Mouse (Mus musculus) megakaryocyte, adult 5-6 weeks (primary cell): Measurements from ENCODE around the gene Hoxb1. TPM values are rescaled to one million over a fixed set of nuclear protein-coding genes. Genes with fewer than 3 reads are reported as not detected.

ENCODE experiments used
- ATAC-seq: 2 replicates; pipeline ENCODE4 v1.8.0; 2016; ENCODE audit warnings: mild to moderate bottlenecking, inconsistent platforms; ENCODE audit not compliant: poor library complexity, severe bottlenecking
- total RNA-seq, 2 experiments: library from RNA; stranded (forward) in 1 of 2; stranded (reverse) in 1 of 2; fragments of 153-499, 151-499 nt in 1 of 2; fragments of 221-1000, 200-1000 nt in 1 of 2; gene quantifications; 2 replicates each; pipeline versions ENCODE4 v1.2.3 to v1.2.4; 2015 to 2017

Hoxb1 gene
- not detected in 2 replicates for total RNA-seq (2015)
- total RNA-seq (2017): not detected in 2 replicates

- peak; percentile 25; the same call in 1 of the 2 replicates for ATAC-seq
Measured at GRCm38 (mm10) chr11:96365441-96366091, at the start of gene Hoxb1. Gene Hoxb1, plus strand, starts transcription at chr11:96365752.

GRCm38 (mm10) chr11:96316696-96317607, 48.6 kb upstream of the Hoxb1 start:
- ATAC-seq: no peak

GRCm38 (mm10) chr11:96317608-96318367, 47.8 kb upstream of the Hoxb1 start, which contains the start of gene Hoxb4:
Gene Hoxb4, plus strand, starts transcription at chr11:96318267.
- ATAC-seq: peak; percentile 25

GRCm38 (mm10) chr11:96318368-96319070, 47.0 kb upstream of the Hoxb1 start:
- ATAC-seq: peak; percentile 75

- ATAC-seq: no peak
Measured at GRCm38 (mm10) chr11:96319071-96319902, 46.3 kb upstream of the Hoxb1 start.

- peak; percentile 47 for ATAC-seq
Measured at GRCm38 (mm10) chr11:96319910-96320309, 45.6 kb upstream of the Hoxb1 start.

- ATAC-seq: no peak
Measured at GRCm38 (mm10) chr11:96320688-96321087, 44.9 kb upstream of the Hoxb1 start.

GRCm38 (mm10) chr11:96321846-96322245, 43.7 kb upstream of the Hoxb1 start:
- ATAC-seq: no peak

GRCm38 (mm10) chr11:96322738-96323137, 42.8 kb upstream of the Hoxb1 start:
- no peak for ATAC-seq

GRCm38 (mm10) chr11:96323154-96323553, 42.4 kb upstream of the Hoxb1 start, which contains the start of gene Hoxb3:
Gene Hoxb3, plus strand, starts transcription at chr11:96323326.
- no peak for ATAC-seq

GRCm38 (mm10) chr11:96324125-96324524, 41.4 kb upstream of the Hoxb1 start:
- ATAC-seq: no peak

- ATAC-seq: no peak
Measured at GRCm38 (mm10) chr11:96324965-96325364, 40.6 kb upstream of the Hoxb1 start.

- ATAC-seq: no peak
Measured at GRCm38 (mm10) chr11:96325747-96326212, 39.8 kb upstream of the Hoxb1 start.

- no peak for ATAC-seq
Measured at GRCm38 (mm10) chr11:96326705-96327104, 38.8 kb upstream of the Hoxb1 start.

- ATAC-seq: no peak
Measured at GRCm38 (mm10) chr11:96327122-96327521, 38.4 kb upstream of the Hoxb1 start.

- no peak for ATAC-seq
Measured at GRCm38 (mm10) chr11:96327750-96328149, 37.8 kb upstream of the Hoxb1 start.

- ATAC-seq: no peak
Measured at GRCm38 (mm10) chr11:96328605-96329004, 36.9 kb upstream of the Hoxb1 start.

GRCm38 (mm10) chr11:96332105-96332504, 33.4 kb upstream of the Hoxb1 start:
- no peak for ATAC-seq

GRCm38 (mm10) chr11:96332618-96333032, 32.9 kb upstream of the Hoxb1 start:
- no peak for ATAC-seq
